Mouse (Mus musculus) liver, embryonic 14.5 days (tissue): ENCODE results near the gene Gm10228. TPM values are rescaled to one million over a fixed set of nuclear protein-coding genes. Genes with fewer than 3 reads are reported as not detected.

Experiments
- ATAC-seq: fragments of 200-750 bp; cut with Nextera tagmentation; 2 replicates; pipeline ENCODE4 v1.8.0; 2017; ENCODE audit warnings: moderate number of reproducible peaks, mild to moderate bottlenecking, moderate library complexity; ENCODE audit not compliant: insufficient read depth
- DNase-seq, 3 experiments: peaks; one replicate each; pipeline ENCODE4 v3.0.0-alpha.2; 2012 to 2013; ENCODE audit warnings: low read depth in 3 of 3, low spot score in 3 of 3
- H3K27ac ChIP-seq: fragments of 300-500 bp; sonication (generic); 2 replicates; pipeline ENCODE4 v1.5.1; 2014; ENCODE audit warnings: moderate library complexity, mild to moderate bottlenecking, control low read depth, inconsistent platforms
- H3K27me3 ChIP-seq: fragments of 300-500 bp; sonication (generic); 2 replicates; pipeline ENCODE4 v1.6.1; 2014; ENCODE audit warnings: mild to moderate bottlenecking, low read length, moderate library complexity; ENCODE audit not compliant: control insufficient read depth, insufficient read depth
- H3K36me3 ChIP-seq: fragments of 300-500 bp; sonication (generic); replicated peaks from 2 replicates; pipeline ENCODE4 v1.6.1; 2014; ENCODE audit warnings: low read depth; ENCODE audit not compliant: control insufficient read depth, insufficient read depth
- H3K4me1 ChIP-seq, 2 experiments: fragments of 200-500 bp in 1 of 2; fragments of 300-500 bp in 1 of 2; sonication (generic) in 1 of 2; replicated peaks; 2 replicates each; pipeline ENCODE4 v1.6.1; 2012 to 2014; ENCODE audit warnings: antibody characterized with exemption in 1 of 2, inconsistent platforms in 1 of 2, low read length in 1 of 2; ENCODE audit not compliant: control insufficient read depth in 2 of 2, insufficient read depth in 2 of 2
- H3K4me2 ChIP-seq: fragments of 300-500 bp; sonication (generic); 2 replicates; pipeline ENCODE4 v1.6.1; 2014; ENCODE audit warnings: low read depth, mild to moderate bottlenecking, control low read depth, moderate library complexity
- H3K4me3 ChIP-seq, 2 experiments: fragments of 200-500 bp in 1 of 2; fragments of 300-500 bp in 1 of 2; sonication (generic) in 1 of 2; 2 replicates each; pipeline ENCODE4 v1.5.1; 2012 to 2014; ENCODE audit warnings: low read depth in 2 of 2, low read length in 2 of 2, mild to moderate bottlenecking in 2 of 2, control low read depth in 1 of 2, inconsistent platforms in 1 of 2, moderate library complexity in 1 of 2; ENCODE audit not compliant: insufficient read depth in 1 of 2
- H3K9ac ChIP-seq: fragments of 300-500 bp; sonication (generic); replicated peaks from 2 replicates; pipeline ENCODE4 v1.6.1; 2014; ENCODE audit warnings: mild to moderate bottlenecking, control low read depth, moderate library complexity
- H3K9me3 ChIP-seq: fragments of 300-500 bp; sonication (generic); 2 replicates; pipeline ENCODE4 v1.6.1; 2016; ENCODE audit warnings: low read length, mixed read lengths; ENCODE audit not compliant: control insufficient read depth
- CTCF ChIP-seq: IDR thresholded peaks from 2 replicates; pipeline ENCODE4 v1.5.1; 2016; ENCODE audit warnings: antibody characterized with exemption, low read depth, control low read depth
- EP300 ChIP-seq: IDR thresholded peaks from 2 replicates; pipeline ENCODE4 v1.6.1; 2016; ENCODE audit warnings: antibody characterized with exemption, low read depth
- WGBS: fragments of 180-500 bp; shearing (Covaris S2); extraction: QIAGEN DNeasy Blood & Tissue Kit; methylation state at CpG from one replicate; pipeline ENCODE4 v1.1.7; 2014; ENCODE audit not compliant: insufficient replicate concordance; 5-methylcytosine and 5-hydroxymethylcytosine counted together
- polyA plus RNA-seq, 2 experiments: library from polyadenylated mRNA; depleted of rRNA in 1 of 2; stranded (reverse) in 1 of 2; unstranded in 1 of 2; fragments of >200 nt; fragmentation: Nextera tagmentation in 1 of 2; extraction: Ambion mirVana in 1 of 2; gene quantifications; 2 replicates each; pipeline versions ENCODE4 v1.2.1 to v1.2.3; 2012 to 2014

Gm10228 gene
- polyA plus RNA-seq, 2 experiments = not detected

DNA sequence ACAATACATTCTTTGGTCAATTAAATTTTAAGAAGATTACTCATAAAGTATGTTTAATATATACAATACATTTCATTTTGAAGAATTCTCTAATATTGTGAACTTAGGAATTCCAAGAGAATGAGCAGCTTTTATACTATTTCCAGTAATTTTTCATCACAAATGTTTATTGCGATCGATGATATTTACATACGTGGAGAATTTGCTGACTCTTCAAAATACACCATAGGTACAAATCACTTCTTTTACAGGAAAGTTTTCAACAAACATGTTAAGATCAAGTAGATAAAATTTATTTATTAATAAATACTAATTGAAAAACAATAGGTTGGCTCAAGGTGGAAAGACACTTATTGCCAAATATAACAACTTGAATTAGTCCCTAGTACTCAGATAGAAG lies 27.3 kb downstream of the Gm10228 start:
- H3K9ac ChIP-seq = no peak overlapping the region
- ATAC-seq (no peak), DNase-seq (no peak)
- H3K4me3 ChIP-seq = no peak overlapping the region
- H3K9me3 ChIP-seq = no peaks in the 10 kb centered on the region
- no peak for TF ChIP-seq EP300
- TF ChIP-seq CTCF = no peak
- no peaks in the 10 kb centered on the region for H3K4me1 ChIP-seq
- whole genome bisulfite sequencing = 84% methylated on average over 3 of the region's 3 CpGs
- no peaks in the 10 kb centered on the region for H3K27me3 ChIP-seq
- H3K36me3 ChIP-seq = no peaks in the 10 kb centered on the region
- no peak overlapping the region for H3K4me2 ChIP-seq
- no peak overlapping the region for H3K27ac ChIP-seq

DNA sequence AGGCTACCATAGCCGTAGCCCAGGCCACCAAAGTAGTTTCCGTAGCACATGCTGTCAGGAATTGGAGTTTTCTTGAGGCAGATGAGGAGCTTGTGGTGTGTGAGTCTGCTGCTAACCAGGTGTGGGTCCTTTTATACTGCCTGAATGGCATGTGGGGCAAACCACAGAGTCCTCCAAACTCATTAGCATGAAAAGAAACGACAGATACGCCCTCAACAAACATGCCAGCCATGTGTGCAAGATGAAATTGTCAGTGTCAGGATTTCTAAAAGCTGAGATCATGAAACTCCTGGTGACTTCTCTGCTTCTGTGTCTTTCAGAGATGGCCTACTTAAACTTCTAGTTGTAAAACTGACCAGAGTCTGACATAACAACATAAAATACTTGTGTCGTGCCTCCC lies 30.6 kb downstream of the Gm10228 start, which contains the start of gene Krtap22-2:
TSS of gene Krtap22-2 (minus strand) at position 101 of the 400 bp plus-strand sequence.
- Histone ChIP-seq H3K9me3 (no peaks in the 10 kb centered on the region), H3K27ac (no peak within 1 kb of the TSS), H3K9ac (no peak within 1 kb of the TSS), H3K4me2 (no peak within 1 kb of the TSS), H3K36me3 (no peaks in the 10 kb centered on the region), H3K4me3 (no peak within 1 kb of the TSS), H3K27me3 (no peaks in the 10 kb centered on the region), H3K4me1 (no peaks in the 10 kb centered on the region)
- ATAC-seq = no peak
- 60% methylated on average over 5 of the region's 5 CpGs for WGBS
- no peak for TF ChIP-seq CTCF
- no peak for DNase-seq

Other genes starting within 250 kb of the Gm10228 start
- gene Gm20741, start 229.3 kb downstream of the Gm10228 start, polyA plus RNA-seq (2012; rRNA removed) = not detected in 2 replicates
- not detected in 2 replicates for gene Gm20741, start 229.3 kb downstream of the Gm10228 start, polyA plus RNA-seq (2014; fragmentation: Nextera tagmentation; extraction: Ambion mirVana)
- not detected in 2 replicates for gene Krtap15, start 221.3 kb downstream of the Gm10228 start, polyA plus RNA-seq (2012; rRNA removed)
- not detected in 2 replicates for gene Krtap15, start 221.3 kb downstream of the Gm10228 start, polyA plus RNA-seq (2014; fragmentation: Nextera tagmentation; extraction: Ambion mirVana)
- not detected in 2 replicates for gene Krtap14, start 215.3 kb downstream of the Gm10228 start, polyA plus RNA-seq (2012; rRNA removed)
- gene Krtap14, start 215.3 kb downstream of the Gm10228 start, polyA plus RNA-seq (2014; fragmentation: Nextera tagmentation; extraction: Ambion mirVana) = not detected in 2 replicates
- not detected in 2 replicates for gene Krtap19-1, start 172.1 kb downstream of the Gm10228 start, polyA plus RNA-seq (2012; rRNA removed)
- not detected in 2 replicates for gene Krtap19-1, start 172.1 kb downstream of the Gm10228 start, polyA plus RNA-seq (2014; fragmentation: Nextera tagmentation; extraction: Ambion mirVana)
- not detected in 2 replicates for gene Krtap19-2, start 167.2 kb downstream of the Gm10228 start, polyA plus RNA-seq (2012; rRNA removed)
- gene Krtap19-2, start 167.2 kb downstream of the Gm10228 start, polyA plus RNA-seq (2014; fragmentation: Nextera tagmentation; extraction: Ambion mirVana) = not detected in 2 replicates
- gene Krtap19-3, start 163.4 kb downstream of the Gm10228 start, polyA plus RNA-seq (2012; rRNA removed) = not detected in 2 replicates
- not detected in 2 replicates for gene Krtap19-3, start 163.4 kb downstream of the Gm10228 start, polyA plus RNA-seq (2014; fragmentation: Nextera tagmentation; extraction: Ambion mirVana)
- not detected in 2 replicates for gene Krtap19-4, start 156.4 kb downstream of the Gm10228 start, polyA plus RNA-seq (2012; rRNA removed)
- not detected in 2 replicates for gene Krtap19-4, start 156.4 kb downstream of the Gm10228 start, polyA plus RNA-seq (2014; fragmentation: Nextera tagmentation; extraction: Ambion mirVana)
- gene Krtap19-5, start 145.0 kb downstream of the Gm10228 start, polyA plus RNA-seq (2012; rRNA removed) = not detected in 2 replicates
- gene Krtap19-5, start 145.0 kb downstream of the Gm10228 start, polyA plus RNA-seq (2014; fragmentation: Nextera tagmentation; extraction: Ambion mirVana) = not detected in 2 replicates
- not detected in 2 replicates for gene Krtap19-9b, start 109.2 kb downstream of the Gm10228 start, polyA plus RNA-seq (2012; rRNA removed)
- not detected in 2 replicates for gene Krtap19-9b, start 109.2 kb downstream of the Gm10228 start, polyA plus RNA-seq (2014; fragmentation: Nextera tagmentation; extraction: Ambion mirVana)
- gene Krtap16-3, start 78.6 kb downstream of the Gm10228 start, polyA plus RNA-seq (2012; rRNA removed) = not detected in 2 replicates
- gene Krtap16-3, start 78.6 kb downstream of the Gm10228 start, polyA plus RNA-seq (2014; fragmentation: Nextera tagmentation; extraction: Ambion mirVana) = not detected in 2 replicates
- gene Krtap22-2, start 30.7 kb downstream of the Gm10228 start, polyA plus RNA-seq (2012; rRNA removed) = not detected in 2 replicates
- gene Krtap22-2, start 30.7 kb downstream of the Gm10228 start, polyA plus RNA-seq (2014; fragmentation: Nextera tagmentation; extraction: Ambion mirVana) = not detected in 2 replicates
- not detected in 2 replicates for gene Gm10229, start 26.2 kb downstream of the Gm10228 start, polyA plus RNA-seq (2012; rRNA removed)
- gene Gm10229, start 26.2 kb downstream of the Gm10228 start, polyA plus RNA-seq (2014; fragmentation: Nextera tagmentation; extraction: Ambion mirVana) = not detected in 2 replicates
- gene Krtap6-1, start 9.8 kb downstream of the Gm10228 start, polyA plus RNA-seq (2012; rRNA removed) = not detected in 2 replicates
- gene Krtap6-1, start 9.8 kb downstream of the Gm10228 start, polyA plus RNA-seq (2014; fragmentation: Nextera tagmentation; extraction: Ambion mirVana) = not detected in 2 replicates
- not detected in 2 replicates for gene Krtap6-5, start 6.4 kb upstream of the Gm10228 start, polyA plus RNA-seq (2012; rRNA removed)
- not detected in 2 replicates for gene Krtap6-5, start 6.4 kb upstream of the Gm10228 start, polyA plus RNA-seq (2014; fragmentation: Nextera tagmentation; extraction: Ambion mirVana)
- not detected in 2 replicates for gene 1110025L11Rik, start 22.5 kb upstream of the Gm10228 start, polyA plus RNA-seq (2012; rRNA removed)
- not detected in 2 replicates for gene 1110025L11Rik, start 22.5 kb upstream of the Gm10228 start, polyA plus RNA-seq (2014; fragmentation: Nextera tagmentation; extraction: Ambion mirVana)
- not detected in 2 replicates for gene Krtap6-3, start 42.5 kb upstream of the Gm10228 start, polyA plus RNA-seq (2012; rRNA removed)
- not detected in 2 replicates for gene Krtap6-3, start 42.5 kb upstream of the Gm10228 start, polyA plus RNA-seq (2014; fragmentation: Nextera tagmentation; extraction: Ambion mirVana)
- gene Gm6358, start 99.4 kb upstream of the Gm10228 start, polyA plus RNA-seq (2012; rRNA removed) = not detected in 2 replicates
- gene Gm6358, start 99.4 kb upstream of the Gm10228 start, polyA plus RNA-seq (2014; fragmentation: Nextera tagmentation; extraction: Ambion mirVana) = not detected in 2 replicates
- not detected in 2 replicates for gene Gm10061, start 109.6 kb upstream of the Gm10228 start, polyA plus RNA-seq (2012; rRNA removed)
- not detected in 2 replicates for gene Gm10061, start 109.6 kb upstream of the Gm10228 start, polyA plus RNA-seq (2014; fragmentation: Nextera tagmentation; extraction: Ambion mirVana)
- not detected in 2 replicates for gene Gm9789, start 116.5 kb upstream of the Gm10228 start, polyA plus RNA-seq (2012; rRNA removed)
- gene Gm9789, start 116.5 kb upstream of the Gm10228 start, polyA plus RNA-seq (2014; fragmentation: Nextera tagmentation; extraction: Ambion mirVana) = not detected in 2 replicates
- gene Gm7735, start 128.0 kb upstream of the Gm10228 start, polyA plus RNA-seq (2012; rRNA removed) = not detected in 2 replicates
- not detected in 2 replicates for gene Gm7735, start 128.0 kb upstream of the Gm10228 start, polyA plus RNA-seq (2014; fragmentation: Nextera tagmentation; extraction: Ambion mirVana)
- not detected in 2 replicates for gene 1110057P08Rik, start 133.3 kb upstream of the Gm10228 start, polyA plus RNA-seq (2012; rRNA removed)
- not detected in 2 replicates for gene 1110057P08Rik, start 133.3 kb upstream of the Gm10228 start, polyA plus RNA-seq (2014; fragmentation: Nextera tagmentation; extraction: Ambion mirVana)
- gene Krtap20-2, start 164.4 kb upstream of the Gm10228 start, polyA plus RNA-seq (2012; rRNA removed) = not detected in 2 replicates
- gene Krtap20-2, start 164.4 kb upstream of the Gm10228 start, polyA plus RNA-seq (2014; fragmentation: Nextera tagmentation; extraction: Ambion mirVana) = not detected in 2 replicates